Mouse (Mus musculus) macrophage (primary cell): ENCODE measurements around the gene Actb. TPM values are rescaled to one million over a fixed set of nuclear protein-coding genes. Genes with fewer than 3 reads are reported as not detected.
A peak's percentile ranks its signal among the peaks of the same experiment; 100 is the strongest.

Experiments
- H3K27ac ChIP-seq: fragments of 350-480 bp; formaldehyde crosslinking; 2 replicates; pipeline ENCODE4 v1.9.0; 2021
- H3K36me3 ChIP-seq: fragments of 350-480 bp; formaldehyde crosslinking; 2 replicates; pipeline ENCODE4 v1.9.0; 2021; ENCODE audit errors: inconsistent target
- H3K4me3 ChIP-seq: fragments of 350-480 bp; formaldehyde crosslinking; 2 replicates; pipeline ENCODE4 v1.9.0; 2021; ENCODE audit errors: inconsistent target
- H3K79me2 ChIP-seq: fragments of 350-480 bp; formaldehyde crosslinking; 2 replicates; pipeline ENCODE4 v1.9.0; 2021; ENCODE audit errors: inconsistent target
- WGBS: methylation state at CpG from one replicate; pipeline ENCODE4 v1.1.7; 2026; ENCODE audit warnings: inconsistent platforms; ENCODE audit not compliant: missing documents; 5-methylcytosine and 5-hydroxymethylcytosine counted together
- polyA plus RNA-seq: library from polyadenylated mRNA; stranded (reverse); fragments of 250-400 nt; gene quantifications from 3 replicates; pipeline ENCODE4 v1.2.4, GENCODE M21; 2018; ENCODE audit warnings: inconsistent platforms

The Actb gene
- polyA plus RNA-seq, 1 experiment from 2014 or later, result 4,195 TPM

DNA sequence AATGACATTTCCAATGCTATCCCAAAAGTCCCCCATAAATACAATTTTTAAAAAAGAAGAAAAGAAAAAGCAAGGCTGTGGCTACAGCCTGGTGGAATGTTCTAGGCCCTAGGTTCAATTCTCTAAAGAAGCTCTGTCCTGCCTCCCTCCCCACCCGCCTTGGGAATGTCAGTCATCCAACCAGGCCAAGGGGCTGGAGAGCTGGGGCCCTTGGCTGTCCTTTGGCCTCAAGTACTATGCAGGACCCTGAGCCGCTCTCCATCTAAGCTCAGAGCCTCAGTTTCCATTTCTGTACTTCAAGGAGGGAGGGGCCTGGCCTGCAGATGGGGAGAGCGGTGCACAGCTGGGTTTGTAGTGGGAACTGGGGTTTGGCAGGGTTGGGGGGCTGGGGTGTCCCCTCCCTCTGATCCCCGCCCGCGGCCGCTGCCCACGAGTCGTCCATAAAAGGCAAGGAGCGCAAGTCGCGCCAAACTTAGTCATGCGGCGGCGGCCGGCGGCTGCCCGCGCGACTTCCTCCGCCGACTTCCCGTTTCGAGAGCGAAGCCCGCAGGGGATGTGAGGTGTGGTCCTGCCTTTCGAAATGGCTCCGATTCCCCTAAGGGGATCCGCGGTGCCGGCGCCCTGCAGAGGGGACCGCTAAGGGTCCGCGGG lies 22.3 kb upstream of the Actb start:
- Histone ChIP-seq H3K79me2 (peaks cover 38% of the 10 kb centered on the region), H3K36me3 (no peaks in the 10 kb centered on the region), H3K27ac (peak overlapping the region; percentile 99), H3K4me3 (peak overlapping the region; percentile 61)
- WGBS, result 5% methylated on average over 35 of the region's 35 CpGs

GRCm38 (mm10) chr5:142927341-142927930 lies 20.9 kb upstream of the Actb start:
- H3K27ac ChIP-seq, result peak overlapping the region; percentile 64; the same call in 1 of the 2 replicates
- H3K36me3 ChIP-seq, result no peaks in the 10 kb centered on the region
- H3K4me3 ChIP-seq, result no peak overlapping the region
- 94% methylated on average over 12 of the region's 12 CpGs for WGBS
- peaks cover 33% of the 10 kb centered on the region for H3K79me2 ChIP-seq

- Histone ChIP-seq H3K79me2 (peaks cover 28% of the 10 kb centered on the region), H3K27ac (peak overlapping the region; percentile 64), H3K36me3 (no peaks in the 10 kb centered on the region), H3K4me3 (no peak overlapping the region)
- 55% methylated on average over 3 of the region's 3 CpGs for WGBS
Measured at GRCm38 (mm10) chr5:142926940-142927228, 20.3 kb upstream of the Actb start.

- Histone ChIP-seq H3K4me3 (no peak overlapping the region), H3K36me3 (no peaks in the 10 kb centered on the region), H3K27ac (peak overlapping the region; percentile 64), H3K79me2 (peaks cover 22% of the 10 kb centered on the region)
- 20% methylated on average over 13 of the region's 13 CpGs for WGBS
Measured at GRCm38 (mm10) chr5:142926204-142926939, 19.8 kb upstream of the Actb start.

DNA sequence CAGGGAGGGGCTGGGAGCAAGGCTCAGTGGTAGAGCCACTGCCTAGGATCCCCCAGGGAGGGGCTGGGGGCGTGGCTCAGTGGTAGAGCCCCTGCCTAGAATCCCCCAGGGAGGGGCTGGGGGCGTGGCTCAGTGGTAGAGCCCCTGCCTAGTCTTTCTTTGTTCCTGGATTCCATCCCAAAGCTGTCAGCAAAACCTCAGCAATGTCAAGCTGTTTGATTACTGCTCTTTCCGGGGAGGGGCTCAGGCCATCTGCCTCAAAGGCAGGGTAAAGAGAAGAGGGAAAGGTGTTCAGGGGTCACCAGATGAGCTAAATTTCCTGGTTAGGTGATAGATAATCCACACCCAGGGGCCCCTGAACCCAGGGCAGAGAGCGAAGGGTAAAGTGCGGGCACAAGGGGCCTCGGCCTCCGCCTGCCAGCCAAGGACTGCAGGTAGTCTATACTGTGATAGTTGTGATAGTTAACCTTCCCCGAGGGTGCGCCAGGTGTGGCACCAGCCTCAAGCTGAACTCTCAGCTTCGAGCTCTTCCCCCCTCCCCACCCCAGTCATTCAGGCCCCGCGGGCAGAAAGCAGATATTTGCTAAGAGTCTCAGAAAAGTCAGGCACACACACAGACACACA lies 17.9 kb upstream of the Actb start:
- Histone ChIP-seq H3K27ac (no peak overlapping the region), H3K79me2 (peaks cover 3% of the 10 kb centered on the region), H3K4me3 (no peak overlapping the region), H3K36me3 (no peaks in the 10 kb centered on the region)
- WGBS, result 91% methylated on average over 11 of the region's 12 CpGs

DNA sequence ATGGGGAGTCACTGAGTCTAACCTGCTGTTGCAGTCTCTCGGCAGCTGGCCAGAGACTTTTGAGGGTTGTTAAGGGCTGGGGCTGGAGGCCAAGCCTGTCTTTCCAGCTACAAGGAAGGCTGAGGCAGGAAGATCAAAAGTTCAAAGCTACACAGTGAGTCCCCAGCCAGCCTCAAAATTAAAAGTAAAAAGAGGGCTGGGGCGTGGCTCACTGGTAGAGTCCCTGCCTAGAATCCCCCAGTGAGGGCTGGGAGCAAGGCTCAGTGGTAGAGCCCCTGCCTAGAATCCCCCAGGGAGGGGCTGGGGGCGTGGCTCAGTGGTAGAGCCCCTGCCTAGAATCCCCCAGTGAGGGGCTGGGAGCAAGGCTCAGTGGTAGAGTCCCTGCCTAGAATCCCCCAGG lies 17.2 kb upstream of the Actb start:
- Histone ChIP-seq H3K36me3 (no peaks in the 10 kb centered on the region), H3K4me3 (no peak overlapping the region), H3K27ac (no peak overlapping the region), H3K79me2 (no peaks in the 10 kb centered on the region; the same call in 1 of the 2 replicates)
- 100% methylated on average over 2 of the region's 3 CpGs for WGBS

DNA sequence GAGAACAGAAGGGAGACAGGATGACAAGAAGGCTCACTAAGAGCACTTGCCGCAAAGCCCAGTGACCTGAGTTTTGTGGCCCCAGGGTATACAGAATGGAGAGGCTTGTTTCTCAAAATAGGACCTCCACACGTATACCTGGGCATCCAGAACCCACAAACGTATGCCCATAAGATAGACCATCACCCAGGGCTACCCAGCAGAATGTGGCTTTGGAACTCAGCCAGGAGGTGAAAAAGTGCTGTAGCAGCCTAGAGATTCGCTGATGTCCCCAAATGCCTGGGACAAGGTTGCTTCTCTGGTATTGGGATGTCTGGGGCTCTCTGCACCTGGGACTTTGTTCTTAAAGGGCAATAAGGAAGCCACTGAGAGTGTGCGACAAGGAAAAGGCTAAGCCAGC lies 15.7 kb upstream of the Actb start:
- no peak overlapping the region for H3K27ac ChIP-seq
- no peak overlapping the region for H3K4me3 ChIP-seq
- WGBS, result 81% methylated on average over 5 of the region's 5 CpGs
- H3K36me3 ChIP-seq, result no peaks in the 10 kb centered on the region
- no peaks in the 10 kb centered on the region for H3K79me2 ChIP-seq

- peak overlapping the region; percentile 84 for H3K27ac ChIP-seq
- no peaks in the 10 kb centered on the region for H3K79me2 ChIP-seq
- no peak overlapping the region for H3K4me3 ChIP-seq
- no peaks in the 10 kb centered on the region for H3K36me3 ChIP-seq
- 44% methylated on average over 6 of the region's 6 CpGs for WGBS
Measured at GRCm38 (mm10) chr5:142921074-142921459, 14.5 kb upstream of the Actb start.

DNA sequence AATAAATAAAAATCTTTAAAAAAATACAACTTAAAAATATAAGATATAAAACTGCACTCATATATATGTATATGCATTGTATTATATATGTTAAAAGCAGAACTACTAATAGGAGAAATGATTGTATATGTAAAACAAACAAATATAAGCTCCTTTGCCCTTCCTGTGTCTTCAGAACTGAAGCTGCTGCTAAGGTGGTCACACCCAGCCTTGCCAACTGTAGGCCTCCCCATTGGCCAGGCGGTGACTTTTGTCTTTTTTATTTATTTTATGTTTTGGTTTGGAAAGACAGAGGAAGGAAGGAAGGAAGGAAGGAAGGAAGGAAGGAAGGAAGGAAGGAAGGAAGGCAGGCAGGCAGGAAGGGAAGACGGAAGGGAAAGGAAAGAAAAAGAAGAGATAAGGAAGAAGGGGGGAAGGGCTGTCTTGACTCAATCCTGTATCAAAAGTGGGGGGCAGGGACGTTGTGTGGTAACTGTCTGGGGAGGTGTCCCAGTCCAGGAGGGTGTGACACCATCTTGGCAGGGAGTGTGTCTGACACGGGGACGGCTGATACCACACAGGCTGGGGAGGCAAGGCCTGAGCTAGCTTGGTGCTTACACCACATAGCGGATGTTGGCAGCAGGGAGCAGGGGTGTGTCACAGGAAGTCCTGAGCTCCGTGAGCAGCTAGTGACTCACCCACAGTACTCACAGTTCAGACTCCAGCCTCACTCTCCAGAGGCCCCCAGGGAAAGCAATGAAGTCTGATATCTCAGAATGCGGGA lies 13.9 kb upstream of the Actb start:
- 10% methylated on average over 7 of the region's 8 CpGs for WGBS
- H3K4me3 ChIP-seq, result no peak overlapping the region
- no peaks in the 10 kb centered on the region for H3K79me2 ChIP-seq
- no peaks in the 10 kb centered on the region for H3K36me3 ChIP-seq
- H3K27ac ChIP-seq, result peak overlapping the region; percentile 84

DNA sequence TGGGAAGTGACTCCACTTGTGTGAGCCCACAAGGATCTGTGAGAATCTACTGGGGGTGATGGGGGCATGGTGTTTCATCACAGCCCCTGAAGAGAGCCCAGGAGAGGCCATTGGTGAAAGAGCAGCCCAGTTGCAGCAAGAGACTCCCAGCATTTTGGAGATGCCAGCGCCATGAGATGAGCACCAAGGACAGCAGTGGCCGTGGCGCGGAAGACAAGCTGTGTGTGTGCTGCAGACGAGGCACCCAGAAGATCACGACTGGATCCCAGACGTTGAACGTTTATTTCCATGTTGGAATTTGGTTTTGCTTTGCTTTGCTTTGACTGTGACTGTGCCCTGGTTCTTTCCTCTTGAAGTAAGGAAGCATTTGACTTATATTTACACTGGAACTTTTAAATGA lies 10.8 kb upstream of the Actb start:
- H3K4me3 ChIP-seq, result no peak overlapping the region

GRCm38 (mm10) chr5:142916593-142916992 lies 10.0 kb upstream of the Actb start:
- Histone ChIP-seq H3K36me3 (no peaks in the 10 kb centered on the region), H3K4me3 (no peak overlapping the region), H3K79me2 (peaks cover 2% of the 10 kb centered on the region; the same call in 1 of the 2 replicates), H3K27ac (no peak overlapping the region)
- 86% methylated on average over 7 of the region's 7 CpGs for WGBS

More for the DNA sequence above, 10.8 kb upstream of the Actb start:
- H3K27ac ChIP-seq, result no peak overlapping the region
- no peaks in the 10 kb centered on the region for H3K36me3 ChIP-seq
- no peaks in the 10 kb centered on the region for H3K79me2 ChIP-seq
- WGBS, result 98% methylated on average over 7 of the region's 8 CpGs

GRCm38 (mm10) chr5:142915231-142915630 lies 8.7 kb upstream of the Actb start:
- no peaks in the 10 kb centered on the region for H3K36me3 ChIP-seq
- WGBS, result 91% methylated on average over 11 of the region's 11 CpGs
- H3K27ac ChIP-seq, result no peak overlapping the region

GRCm38 (mm10) chr5:142912739-142913138 lies 6.2 kb upstream of the Actb start:
- no peak overlapping the region for H3K4me3 ChIP-seq
- peaks cover 20% of the 10 kb centered on the region for H3K79me2 ChIP-seq
- WGBS, result 73% methylated on average over 4 of the region's 4 CpGs
- no peak overlapping the region for H3K27ac ChIP-seq
- no peaks in the 10 kb centered on the region for H3K36me3 ChIP-seq

More at GRCm38 (mm10) chr5:142915231-142915630, 8.7 kb upstream of the Actb start:
- Histone ChIP-seq H3K4me3 (no peak overlapping the region), H3K79me2 (peaks cover 10% of the 10 kb centered on the region; the same call in 1 of the 2 replicates)

DNA sequence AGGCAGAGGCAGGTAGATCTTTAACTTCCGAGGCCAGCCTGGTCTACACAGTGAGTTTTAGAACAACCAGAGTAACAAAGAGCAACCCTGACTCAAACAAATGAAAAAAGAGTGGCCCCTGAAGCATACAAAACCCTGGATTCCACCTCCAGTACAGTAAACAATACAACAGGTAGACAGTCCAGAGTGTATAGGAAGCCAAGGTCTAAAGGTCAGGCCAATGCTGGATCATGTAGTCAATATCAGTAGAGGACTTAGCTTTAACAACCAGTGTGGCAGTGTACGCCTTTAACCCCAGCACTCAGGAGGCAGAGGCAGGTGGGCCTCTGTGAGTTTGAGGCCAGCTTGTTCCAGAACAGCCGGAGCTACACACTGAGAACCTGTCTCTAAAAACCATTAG lies 5.8 kb upstream of the Actb start:
- Histone ChIP-seq H3K27ac (no peak overlapping the region), H3K79me2 (peaks cover 24% of the 10 kb centered on the region)
- WGBS, result 94% methylated on average over 3 of the region's 3 CpGs

More for the DNA sequence above, 5.8 kb upstream of the Actb start:
- H3K36me3 ChIP-seq, result no peaks in the 10 kb centered on the region
- H3K4me3 ChIP-seq, result no peak overlapping the region
